Mouse (Mus musculus): ENCODE measurements around the gene Fbxw8. TPM values are rescaled to one million over a fixed set of nuclear protein-coding genes. Genes with fewer than 3 reads are reported as not detected.

Gene Fbxw8
- polyA plus RNA-seq, 3 experiments from 2014 or later: 3.2 to 3.5 (median 3.3) TPM

DNA sequence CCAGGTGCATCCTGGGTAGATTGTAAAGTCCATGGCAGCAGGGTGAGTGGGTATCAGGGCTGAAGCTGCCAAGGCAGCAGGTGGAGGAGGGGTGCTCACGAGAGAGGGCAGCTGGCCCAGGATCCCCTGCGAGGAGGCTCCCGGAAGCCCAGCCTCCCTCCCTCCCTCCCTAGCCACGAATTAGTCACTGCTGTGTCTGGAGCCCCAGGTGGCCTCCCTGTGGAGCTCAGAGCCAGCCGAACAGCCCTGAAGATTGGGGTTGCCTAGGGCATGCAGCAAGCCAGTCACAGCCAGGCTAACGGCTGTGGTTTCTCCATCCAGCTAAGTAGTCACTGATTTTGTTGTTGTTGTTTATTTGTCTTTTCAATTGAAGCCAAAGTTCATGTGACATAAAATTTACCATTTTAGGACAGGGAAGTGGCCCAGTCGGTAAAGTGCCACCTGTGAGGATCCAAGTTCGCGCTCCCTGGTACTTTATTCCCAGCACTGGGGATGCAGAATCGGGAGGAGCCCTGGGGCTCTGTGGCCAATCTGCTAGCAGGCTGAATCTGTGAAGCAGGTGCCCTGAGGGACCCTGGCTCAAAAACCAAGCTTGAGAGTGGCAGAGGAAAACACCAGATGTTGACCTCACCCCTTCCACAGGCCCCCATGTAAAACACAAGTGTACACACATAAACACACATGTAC, 117.3 kb downstream of the Fbxw8 start:
- peak; percentile 73 for ATAC-seq

DNA sequence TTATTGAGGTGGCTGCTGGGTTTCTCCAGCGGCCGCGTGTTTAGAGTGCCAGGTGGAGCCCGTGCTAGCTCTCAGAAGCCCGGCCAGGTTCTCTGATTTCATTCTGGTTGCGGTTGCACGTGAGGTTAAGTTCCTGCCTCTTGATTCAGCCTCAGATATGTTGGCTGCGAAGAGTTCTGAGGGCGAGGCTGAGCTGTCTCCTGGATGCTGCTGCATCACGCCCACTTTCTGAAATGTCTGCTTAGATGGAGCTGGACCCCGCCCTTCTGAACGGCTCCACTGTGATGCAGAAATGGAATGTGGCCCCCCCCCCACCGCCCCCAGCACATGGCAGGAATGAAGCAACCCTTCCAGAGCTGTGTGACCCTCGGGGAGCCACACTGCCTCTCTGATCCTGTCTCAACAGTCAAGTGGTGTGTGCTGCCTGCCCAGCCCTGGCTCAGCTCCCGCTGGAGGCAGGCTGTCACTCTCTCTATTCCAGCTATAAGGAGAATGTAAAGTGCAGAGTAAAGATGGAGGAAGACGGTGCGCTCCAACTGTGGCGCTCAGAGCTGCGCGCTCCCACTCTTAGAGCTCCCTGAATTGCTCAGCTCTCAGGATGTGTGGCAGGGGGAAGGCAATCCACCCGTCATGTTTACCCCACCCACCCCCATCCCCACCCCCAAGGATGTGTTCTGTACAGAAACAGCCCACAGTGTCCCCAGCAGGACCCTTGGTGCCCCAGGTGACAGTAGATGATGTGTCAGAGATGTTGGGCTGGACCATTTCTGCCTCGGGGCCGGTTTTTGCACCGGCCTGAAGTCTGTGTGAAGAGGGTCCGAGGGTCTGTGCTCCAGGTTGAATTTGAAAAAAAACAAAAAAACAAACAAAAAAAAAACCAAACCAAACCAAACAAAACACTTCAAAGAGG, 118.1 kb downstream of the Fbxw8 start:
- peak; percentile 76 for ATAC-seq

DNA sequence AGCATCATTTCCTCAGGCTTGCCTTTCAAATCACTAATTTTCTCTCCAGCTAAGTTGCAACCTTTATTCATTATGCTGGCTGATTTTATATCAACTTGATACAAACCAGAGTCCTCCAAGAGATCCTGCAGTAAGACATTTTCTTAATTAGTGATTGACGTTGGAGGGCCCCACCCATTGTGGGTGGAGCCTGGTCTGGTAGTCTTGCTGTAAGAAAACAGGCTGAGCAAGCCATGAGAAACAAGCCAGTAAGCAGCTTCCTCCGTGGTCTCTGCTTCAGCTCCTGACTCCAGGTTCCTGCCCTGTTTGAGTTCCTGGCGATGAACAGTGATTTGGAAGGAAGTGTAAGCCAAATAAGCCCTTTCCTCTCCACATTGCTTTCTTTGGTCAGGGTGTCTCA, 119.5 kb downstream of the Fbxw8 start:
- no peak for ATAC-seq

DNA sequence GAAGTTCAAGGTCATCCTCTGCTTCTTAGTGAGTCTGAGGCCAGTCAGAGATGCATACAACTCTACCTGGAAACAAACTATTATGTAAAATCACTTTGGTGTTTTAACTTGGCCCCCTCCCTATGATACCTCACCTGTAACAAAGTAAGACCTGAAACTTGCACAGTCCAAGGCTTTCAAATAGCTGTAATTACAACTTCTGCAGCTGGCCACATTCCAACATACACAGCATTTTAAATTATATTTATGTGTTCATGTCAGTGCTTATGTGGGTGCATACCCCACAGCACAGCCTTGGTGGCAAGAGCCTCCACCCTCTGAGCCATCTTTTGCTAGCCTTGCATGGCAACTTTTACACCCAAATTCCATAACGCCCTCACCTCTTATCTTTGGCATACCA, 120.6 kb downstream of the Fbxw8 start:
- ATAC-seq: no peak

DNA sequence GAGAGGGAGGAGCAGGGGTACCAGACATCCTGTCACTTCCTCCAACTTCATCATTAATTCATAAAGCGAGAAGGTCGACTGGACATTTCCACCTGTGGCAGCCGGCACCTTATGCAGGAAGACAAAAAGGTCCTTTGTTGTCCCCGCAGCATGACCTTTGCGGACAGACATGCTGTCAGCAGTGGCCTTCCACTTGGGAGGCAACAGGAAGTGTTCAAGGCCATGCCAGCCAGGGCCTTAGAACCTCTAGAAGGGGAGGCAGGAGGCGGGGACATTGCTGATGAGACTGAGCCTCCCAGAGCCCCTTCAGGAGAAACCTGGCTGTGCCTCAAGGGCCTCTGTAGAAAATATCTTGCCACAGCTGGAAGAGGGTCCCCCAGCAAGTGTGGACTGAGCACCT, 121.5 kb downstream of the Fbxw8 start:
- no peak for ATAC-seq

DNA sequence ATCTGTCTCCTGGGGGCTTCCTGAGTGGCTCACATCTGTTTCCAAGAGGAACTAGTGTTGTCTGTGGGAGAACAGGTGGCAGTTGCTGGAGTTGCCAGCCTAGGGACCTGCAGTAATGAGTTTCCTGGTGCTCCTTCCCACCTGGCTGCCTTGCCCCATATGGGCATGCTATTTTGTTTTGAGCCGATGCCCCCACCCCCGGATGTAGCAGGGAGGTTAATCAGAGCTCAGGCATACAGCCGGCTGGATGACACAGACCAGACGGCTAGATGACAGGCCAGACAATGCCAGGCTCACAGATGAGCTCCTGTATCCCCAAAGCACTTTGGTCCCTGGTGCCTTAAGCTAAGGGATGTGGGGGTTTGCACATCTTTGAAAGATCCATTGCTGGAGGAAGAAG, 121.9 kb downstream of the Fbxw8 start:
- ATAC-seq: no peak

DNA sequence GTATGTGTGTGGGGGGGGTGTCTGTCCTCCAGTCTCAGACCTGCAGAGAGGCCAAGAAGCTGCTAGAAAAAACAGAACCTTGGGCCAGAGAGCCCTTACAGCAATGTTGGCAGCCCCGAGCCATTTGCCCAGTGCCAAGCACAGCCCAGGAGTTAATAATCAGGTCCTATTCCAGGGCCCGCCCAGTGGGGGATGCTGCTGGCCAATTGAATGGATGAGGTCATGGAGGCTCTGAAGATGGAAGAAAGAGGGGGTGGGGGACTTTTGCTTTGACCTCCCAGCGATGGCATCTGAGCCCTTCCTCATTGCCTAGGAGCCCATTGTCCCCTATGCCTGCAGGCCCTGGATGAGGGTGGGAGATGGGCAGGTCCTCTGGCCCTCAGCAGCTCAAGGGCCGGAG, 123.8 kb downstream of the Fbxw8 start:
- no peak for ATAC-seq

DNA sequence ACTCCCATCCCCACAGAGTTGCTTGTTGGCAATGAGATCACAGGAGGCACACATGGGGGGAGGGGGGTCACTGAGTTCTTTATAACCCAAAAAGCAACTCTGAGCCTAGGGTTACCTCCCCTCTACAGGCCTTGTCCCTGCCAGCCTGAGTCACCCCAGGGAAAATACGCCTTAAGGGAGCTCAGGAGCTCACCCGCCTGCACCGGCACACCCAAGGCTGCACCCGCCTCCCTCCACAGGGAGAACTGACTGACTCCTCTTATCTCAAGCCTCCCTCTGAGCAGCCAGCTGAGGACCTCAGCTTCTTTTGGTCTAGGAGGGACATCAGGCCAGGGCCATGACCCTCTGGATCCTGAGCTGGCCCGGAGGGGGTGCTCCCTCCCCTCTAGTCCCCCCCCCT, 124.2 kb downstream of the Fbxw8 start:
- ATAC-seq: no peak

DNA sequence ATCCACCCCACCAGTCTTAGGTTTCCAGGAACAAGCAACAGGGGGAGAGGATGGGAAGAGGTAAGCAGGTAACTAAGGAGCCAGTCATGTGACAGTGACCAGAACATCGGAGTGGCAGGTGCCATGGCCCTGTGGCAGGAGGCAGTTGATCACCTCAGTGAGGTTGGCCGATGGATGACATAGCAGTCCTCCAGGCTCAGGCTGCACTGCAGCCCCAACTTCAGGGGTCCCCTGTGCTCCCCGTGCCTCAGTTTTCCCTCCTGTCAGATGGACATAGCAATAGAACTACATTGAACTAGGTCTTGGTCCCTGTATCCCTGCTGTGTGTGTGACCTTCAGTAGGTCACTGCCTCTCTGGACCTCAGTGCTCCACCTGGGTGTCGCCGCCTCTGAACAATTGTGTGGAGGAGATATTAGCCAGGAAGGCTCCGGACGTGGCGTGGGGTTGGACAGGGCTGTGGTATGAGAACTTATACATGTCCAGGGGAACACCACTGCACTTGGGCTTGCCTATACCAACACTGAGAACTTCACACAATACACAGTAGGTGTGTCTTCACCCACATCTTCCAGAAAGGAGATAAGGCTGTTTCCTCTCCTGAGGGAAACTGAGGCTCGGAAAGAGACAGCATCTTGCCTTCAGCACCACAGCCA, 125.1 kb downstream of the Fbxw8 start:
- no peak for ATAC-seq

DNA sequence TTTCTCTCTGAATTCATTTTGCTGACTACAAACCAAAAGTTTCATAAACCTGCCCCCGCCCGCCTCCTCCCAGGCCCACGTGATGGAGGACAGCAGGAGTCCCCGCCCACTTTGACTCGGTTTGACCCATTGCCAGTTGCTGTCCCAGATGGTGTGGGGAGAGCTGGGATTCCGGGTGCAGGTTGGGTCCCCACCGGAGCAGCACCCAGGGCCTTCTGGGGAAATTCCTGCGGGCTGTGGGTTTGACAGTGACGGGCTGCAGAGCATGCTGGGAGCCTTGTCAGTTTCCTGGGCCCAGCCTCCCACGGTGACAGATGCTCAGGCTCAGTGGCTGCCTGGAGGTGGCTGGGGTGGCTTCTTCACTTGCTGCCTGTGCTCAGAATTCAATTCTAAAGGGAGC, 125.8 kb downstream of the Fbxw8 start:
- ATAC-seq: peak; percentile 85

DNA sequence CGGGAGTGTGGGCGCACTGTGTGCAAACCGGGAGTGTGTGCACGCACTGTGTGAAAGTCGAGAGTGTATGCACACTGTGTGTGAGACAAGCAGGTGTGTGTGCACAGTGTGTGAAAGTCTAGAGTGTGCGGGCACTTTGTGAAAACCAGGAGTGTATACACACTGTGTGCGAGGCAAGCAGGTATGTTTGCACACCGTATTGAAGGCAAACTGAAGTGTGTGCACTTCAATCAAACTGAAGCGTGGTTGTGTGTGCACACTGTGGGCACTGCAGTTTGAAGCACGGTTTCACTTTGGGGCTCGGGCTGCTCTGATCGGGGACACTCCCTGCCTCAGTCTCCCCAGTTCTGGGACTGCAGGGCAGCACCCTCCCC, 126.2 kb downstream of the Fbxw8 start:
- ATAC-seq: peak; percentile 23

DNA sequence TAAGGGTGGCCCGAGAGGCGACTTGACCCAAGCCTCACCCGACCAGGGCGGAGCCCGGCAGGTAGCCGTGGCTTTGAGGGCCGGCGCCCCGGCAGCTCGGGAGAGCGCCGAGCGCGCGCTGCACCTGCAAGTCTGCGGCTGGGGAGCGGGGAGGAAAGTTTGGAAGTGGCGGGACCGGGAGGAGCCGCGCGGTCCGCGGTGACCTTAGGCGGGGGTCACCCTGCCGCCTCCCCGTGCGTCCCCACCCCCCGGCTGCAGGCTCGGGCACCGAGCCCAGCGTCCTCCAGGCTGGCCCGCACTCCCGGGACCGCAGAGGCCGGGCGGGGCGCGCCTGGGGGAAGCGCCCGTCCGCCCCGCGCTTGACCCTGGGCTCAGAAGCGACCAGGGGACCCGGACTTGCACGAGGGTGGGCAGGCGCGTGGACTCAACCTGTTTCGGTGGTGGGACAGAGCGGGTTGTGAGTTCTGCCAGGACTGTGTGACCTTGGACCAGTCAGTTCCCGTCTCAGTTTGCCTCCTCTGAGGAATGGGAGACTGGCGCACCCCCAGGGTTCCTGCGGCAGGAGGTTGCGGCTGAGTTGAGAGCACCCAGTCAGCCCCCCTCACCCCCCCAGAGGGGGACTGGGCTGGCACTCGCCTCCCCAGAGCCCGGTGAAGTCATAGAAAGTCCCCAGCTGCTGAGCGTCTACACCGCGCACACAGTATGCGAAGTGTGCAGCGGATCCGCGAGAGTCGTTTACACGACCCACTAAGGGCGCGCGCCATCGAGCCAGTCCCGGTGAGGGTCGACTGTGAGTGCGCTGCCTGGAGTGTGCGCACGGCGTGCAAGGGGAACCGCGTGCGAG, 126.9 kb downstream of the Fbxw8 start:
- peak; percentile 43 for ATAC-seq

DNA sequence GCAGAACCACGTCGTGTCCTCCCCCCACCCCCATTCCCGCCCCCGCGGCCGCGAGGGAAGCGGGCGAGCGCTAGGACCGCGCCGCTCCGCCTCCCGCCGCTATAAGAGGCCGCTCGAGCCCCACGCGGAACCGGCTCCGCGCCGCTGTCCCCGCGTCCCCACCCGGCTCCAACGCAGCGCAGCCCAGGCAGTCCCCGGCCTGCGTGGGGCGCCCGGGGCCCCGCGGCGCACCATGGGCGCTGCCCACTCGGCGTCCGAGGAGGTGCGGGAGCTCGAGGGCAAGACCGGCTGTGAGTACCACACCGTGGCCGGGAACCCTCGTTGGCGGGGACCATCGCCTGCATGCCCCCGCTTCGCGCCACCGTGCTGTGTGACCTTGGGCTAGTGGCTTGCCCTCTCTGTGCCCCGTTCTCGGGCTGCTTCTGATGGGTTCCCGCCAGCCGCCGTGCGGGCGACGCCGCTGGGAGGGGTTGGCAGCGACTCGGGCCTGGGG, 127.5 kb downstream of the Fbxw8 start, which contains the start of gene Tesc:
Gene Tesc (plus strand): TSS at position 46 of the 493 bp plus-strand sequence.
- peak; percentile 7 for ATAC-seq

DNA sequence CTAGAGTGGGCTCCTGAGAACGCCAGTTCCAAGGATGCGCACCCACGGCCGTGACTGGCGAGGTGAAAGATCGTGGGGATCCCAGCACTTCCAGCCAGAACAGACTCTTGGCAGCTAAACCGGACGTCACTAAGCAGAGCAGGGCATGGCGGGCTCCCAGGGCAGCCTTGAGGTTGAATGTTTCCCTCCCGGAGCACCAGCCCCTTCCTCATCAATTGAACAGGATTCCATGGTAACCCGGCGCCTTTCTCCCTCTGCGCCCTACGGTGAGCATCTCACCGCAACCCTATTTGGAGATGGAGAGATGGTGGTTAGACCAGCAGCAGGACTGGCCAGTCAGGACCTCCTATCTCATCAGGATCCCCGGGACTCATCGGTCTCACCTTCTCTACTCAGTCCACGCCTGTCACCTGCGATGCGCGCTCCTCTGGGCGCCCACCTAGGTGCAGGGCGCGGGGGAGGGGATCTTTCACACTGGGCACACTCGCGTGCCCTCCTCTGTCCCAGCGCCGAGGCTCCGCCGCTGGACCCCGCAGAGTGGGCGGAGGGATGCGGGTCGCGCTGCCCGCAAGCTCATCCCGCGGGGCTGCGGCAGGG, 128.1 kb downstream of the Fbxw8 start:
- no peak for ATAC-seq

DNA sequence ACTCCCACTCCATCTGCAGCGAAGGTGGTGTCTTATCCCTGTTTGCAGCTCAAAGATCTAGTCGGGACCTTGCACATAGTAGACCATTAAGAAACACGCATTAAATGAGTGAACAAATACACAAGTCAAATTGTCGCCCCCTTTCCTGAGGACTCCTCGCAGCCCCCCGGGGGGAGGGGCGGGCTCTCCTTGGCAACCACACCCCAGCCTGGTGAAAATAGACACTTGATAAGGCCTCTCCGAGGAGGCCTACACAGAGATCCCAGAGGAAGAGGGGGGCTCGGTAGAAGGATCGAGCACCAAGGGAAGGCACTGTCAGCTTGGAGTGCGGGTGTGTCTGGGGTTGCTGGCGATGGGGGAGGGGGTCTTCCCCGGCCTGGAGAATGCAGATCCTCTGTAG, 128.9 kb downstream of the Fbxw8 start:
- no peak for ATAC-seq

DNA sequence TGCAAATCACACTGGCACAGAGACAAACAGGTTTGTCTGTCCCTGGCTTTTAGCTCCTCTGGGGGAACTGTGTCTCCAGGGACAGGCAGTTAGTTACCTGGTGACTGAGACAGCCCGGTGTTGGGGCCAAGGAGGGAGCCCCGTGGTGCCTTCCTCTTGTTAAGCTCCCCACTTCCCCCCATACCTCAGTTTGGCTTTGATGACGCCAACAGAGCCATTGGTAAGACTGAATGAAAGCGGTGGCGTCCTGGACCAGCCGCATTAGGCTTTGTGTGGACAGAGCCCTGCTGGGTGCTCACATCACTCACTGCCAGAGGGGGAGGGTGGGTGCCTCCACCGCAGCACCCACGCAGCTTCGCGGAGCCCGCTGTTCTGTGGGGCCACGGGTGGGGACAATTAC, 129.4 kb downstream of the Fbxw8 start:
- ATAC-seq: no peak

DNA sequence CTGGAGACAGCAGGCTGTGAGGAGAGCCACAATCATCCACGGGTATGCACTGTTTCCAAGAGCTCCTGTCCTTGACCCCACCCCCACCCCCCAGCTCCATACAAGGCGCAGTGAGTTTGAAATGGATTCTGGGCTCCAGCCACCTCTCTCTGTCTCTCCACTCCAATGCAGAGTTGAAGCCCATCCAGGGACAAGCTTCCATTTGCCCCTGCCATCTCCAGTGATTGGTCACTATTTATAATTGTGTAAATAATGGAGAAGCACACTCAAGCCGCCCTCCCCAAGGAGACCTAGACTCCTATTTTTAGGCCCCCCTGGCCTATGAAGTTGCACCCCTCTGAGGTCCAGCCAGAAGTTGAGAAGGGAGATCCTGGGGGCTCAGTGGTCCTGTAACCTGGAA, 132.2 kb downstream of the Fbxw8 start:
- no peak for ATAC-seq

DNA sequence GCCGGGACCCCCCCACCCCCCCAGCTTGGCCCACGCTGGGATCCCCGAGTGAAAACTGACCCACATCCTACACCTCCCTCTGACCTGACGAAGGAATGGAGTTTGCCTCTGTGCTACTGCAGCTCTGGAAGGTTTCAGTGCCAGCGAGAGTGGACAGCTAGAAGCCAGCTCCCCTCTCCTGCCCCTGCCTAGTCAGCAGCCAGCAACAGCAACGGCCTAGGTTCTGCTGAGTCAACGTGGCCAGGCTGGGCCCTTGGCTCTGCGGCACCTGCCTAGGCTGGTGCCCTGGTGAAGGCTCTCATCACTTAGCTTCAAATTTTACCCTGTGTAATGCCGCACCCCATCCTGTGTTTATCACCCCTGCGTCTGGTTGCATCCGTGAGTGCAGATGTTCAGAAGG, 135.4 kb downstream of the Fbxw8 start:
- ATAC-seq: no peak

DNA sequence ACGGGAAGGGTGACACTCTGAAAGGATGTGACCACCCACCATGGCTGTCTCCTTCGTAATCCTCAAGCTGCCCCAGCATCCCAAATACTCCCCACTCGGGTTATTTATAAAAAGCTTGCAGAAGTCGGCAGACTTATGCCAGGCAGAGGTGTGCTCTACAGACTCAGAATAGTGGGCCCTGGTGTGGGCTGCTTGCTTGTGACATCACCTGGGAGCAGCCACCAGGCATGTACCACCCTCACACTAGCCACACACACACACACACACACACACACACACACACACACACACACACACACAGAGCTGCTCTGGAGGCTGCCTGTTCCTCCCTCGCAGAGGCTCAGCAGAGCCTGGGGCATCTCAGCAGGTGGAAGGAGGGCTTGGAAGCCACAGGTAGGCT, 137.7 kb downstream of the Fbxw8 start:
- no peak for ATAC-seq

DNA sequence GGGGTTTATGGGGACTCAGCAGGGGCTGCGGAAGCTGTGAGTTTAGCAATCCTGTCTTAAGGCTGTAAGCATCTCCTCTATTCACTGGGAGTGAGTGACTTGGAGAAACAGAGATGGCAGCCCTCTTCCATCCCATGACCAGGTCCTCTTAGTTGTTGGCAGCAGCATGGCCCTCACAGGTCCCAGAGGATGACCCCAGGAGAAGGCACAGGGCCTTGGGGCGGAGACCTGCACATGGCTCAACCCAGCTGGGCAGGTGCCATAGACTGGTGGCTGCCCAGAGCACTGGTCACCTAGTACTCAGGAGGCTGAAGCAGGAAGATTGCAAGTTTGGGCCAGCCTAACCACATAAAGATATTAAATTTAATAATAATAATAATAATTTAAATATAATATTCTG, 139.6 kb downstream of the Fbxw8 start:
- no peak for ATAC-seq

DNA sequence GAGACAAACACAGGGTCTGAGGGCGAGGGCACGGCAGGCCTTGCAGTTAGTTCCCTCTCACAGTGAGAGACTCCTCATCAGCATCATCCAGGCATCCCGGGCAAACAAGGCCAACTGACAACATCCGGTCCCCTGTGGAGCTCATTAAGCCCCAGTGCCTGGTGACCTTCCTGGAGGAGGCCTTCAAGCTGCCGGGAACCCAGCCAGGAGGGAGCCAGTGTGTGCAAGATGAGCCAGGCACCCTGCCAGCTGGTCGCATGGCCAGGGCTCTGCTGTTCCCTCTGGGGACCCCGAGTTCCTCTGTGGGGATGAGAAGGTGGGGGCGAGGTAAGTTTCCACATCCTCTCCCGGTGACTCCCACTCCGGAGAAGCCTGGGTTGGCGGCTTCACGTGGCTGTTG, 140.2 kb downstream of the Fbxw8 start:
- ATAC-seq: no peak
